Mouse (Mus musculus) stomach, postnatal 0 days (tissue): ENCODE measurements around the gene Esrrg. TPM values are rescaled to one million over a fixed set of nuclear protein-coding genes. Genes with fewer than 3 reads are reported as not detected.

ENCODE experiments used
- ATAC-seq: fragments of 200-750 bp; cut with Nextera tagmentation; 2 replicates; pipeline ENCODE4 v1.8.0; 2017; ENCODE audit not compliant: low FRiP score, low TSS enrichment
- DNase-seq: peaks from one replicate; pipeline ENCODE4 v3.0.0-alpha.2; 2016; ENCODE audit warnings: low spot score
- H3K27ac ChIP-seq: fragments of 300-500 bp; sonication (generic); replicated peaks from 2 replicates; pipeline ENCODE4 v1.5.1; 2014; ENCODE audit warnings: mild to moderate bottlenecking, control low read depth
- H3K27me3 ChIP-seq: fragments of 300-500 bp; sonication (generic); 2 replicates; pipeline ENCODE4 v1.6.1; 2014; ENCODE audit warnings: low read length; ENCODE audit not compliant: control insufficient read depth, insufficient read depth
- H3K36me3 ChIP-seq: fragments of 300-500 bp; sonication (generic); 2 replicates; pipeline ENCODE4 v1.6.1; 2014; ENCODE audit warnings: low read length, mixed read lengths; ENCODE audit not compliant: control insufficient read depth, insufficient read depth
- H3K4me1 ChIP-seq: fragments of 300-500 bp; sonication (generic); replicated peaks from 2 replicates; pipeline ENCODE4 v1.6.1; 2014; ENCODE audit warnings: antibody characterized with exemption; ENCODE audit not compliant: control insufficient read depth, insufficient read depth
- H3K4me2 ChIP-seq: fragments of 300-500 bp; sonication (generic); replicated peaks from 2 replicates; pipeline ENCODE4 v1.6.1; 2014; ENCODE audit warnings: low read depth, mild to moderate bottlenecking, control low read depth, moderate library complexity
- H3K4me3 ChIP-seq: fragments of 300-500 bp; sonication (generic); 2 replicates; pipeline ENCODE4 v1.5.1; 2014; ENCODE audit warnings: low read depth, low read length, control low read depth
- H3K9ac ChIP-seq: fragments of 300-500 bp; sonication (generic); 2 replicates; pipeline ENCODE4 v1.6.1; 2014; ENCODE audit warnings: mild to moderate bottlenecking, low read length, control low read depth, mixed read lengths
- H3K9me3 ChIP-seq: fragments of 300-500 bp; sonication (generic); 2 replicates; pipeline ENCODE4 v1.6.1; 2016; ENCODE audit warnings: low read length; ENCODE audit not compliant: control insufficient read depth
- CTCF ChIP-seq: IDR thresholded peaks from 2 replicates; pipeline ENCODE4 v1.5.1; 2016; ENCODE audit warnings: antibody characterized with exemption, low read depth, mild to moderate bottlenecking, moderate library complexity
- EP300 ChIP-seq: optimal IDR thresholded peaks from 2 replicates; pipeline ENCODE3; 2016; ENCODE audit warnings: antibody characterized with exemption
- whole genome bisulfite sequencing: fragments of 180-500 bp; shearing (Covaris S2); extraction: QIAGEN DNeasy Blood & Tissue Kit; methylation state at CpG from one replicate; pipeline ENCODE4 v1.1.7; 2014; 5-methylcytosine and 5-hydroxymethylcytosine counted together
- polyA plus RNA-seq: library from polyadenylated mRNA; unstranded; fragments of >200 nt; fragmentation: Nextera tagmentation; extraction: Ambion mirVana; gene quantifications from 2 replicates; pipeline ENCODE4 v1.2.1, GENCODE M21; 2015

The Esrrg gene
- polyA plus RNA-seq, 1 experiment from 2014 or later = 7.4 TPM

GRCm38 (mm10) chr1:187808391-187808922 lies 199.9 kb downstream of the Esrrg start:
- DNase-seq = no peak
- 82% methylated on average over 5 of the region's 5 CpGs for WGBS
- Histone ChIP-seq H3K27ac (no peak overlapping the region), H3K4me1 (no peaks in the 10 kb centered on the region), H3K36me3 (no peaks in the 10 kb centered on the region), H3K9ac (no peak overlapping the region), H3K27me3 (no peaks in the 10 kb centered on the region), H3K4me3 (no peak overlapping the region), H3K9me3 (no peaks in the 10 kb centered on the region), H3K4me2 (no peak overlapping the region)
- TF ChIP-seq CTCF (no peak), EP300 (no peak)
- no peak for ATAC-seq

GRCm38 (mm10) chr1:187809546-187809945 lies 201.0 kb downstream of the Esrrg start:
- no peak for DNase-seq
- Histone ChIP-seq H3K9ac (no peak overlapping the region), H3K27me3 (no peaks in the 10 kb centered on the region), H3K36me3 (no peaks in the 10 kb centered on the region), H3K9me3 (no peaks in the 10 kb centered on the region), H3K27ac (no peak overlapping the region), H3K4me3 (no peak overlapping the region), H3K4me2 (no peak overlapping the region), H3K4me1 (no peaks in the 10 kb centered on the region)
- no peak for ATAC-seq
- WGBS = 83% methylated on average over 3 of the region's 3 CpGs
- no peak for TF ChIP-seq CTCF
- no peak for TF ChIP-seq EP300

- H3K4me1 ChIP-seq = no peaks in the 10 kb centered on the region
- no peaks in the 10 kb centered on the region for H3K36me3 ChIP-seq
- ATAC-seq (no peak), DNase-seq (no peak)
- TF ChIP-seq CTCF (no peak), EP300 (no peak)
- 90% methylated on average over 5 of the region's 5 CpGs for WGBS
- H3K9ac ChIP-seq = no peak overlapping the region
- H3K4me3 ChIP-seq = no peak overlapping the region
- H3K27me3 ChIP-seq = no peaks in the 10 kb centered on the region
- no peaks in the 10 kb centered on the region for H3K9me3 ChIP-seq
- no peak overlapping the region for H3K27ac ChIP-seq
- H3K4me2 ChIP-seq = no peak overlapping the region
Observed at GRCm38 (mm10) chr1:187819406-187819805, 210.8 kb downstream of the Esrrg start.

- Histone ChIP-seq H3K4me3 (no peak overlapping the region), H3K36me3 (no peaks in the 10 kb centered on the region), H3K9ac (no peak overlapping the region), H3K4me1 (no peaks in the 10 kb centered on the region), H3K27ac (no peak overlapping the region), H3K4me2 (no peak overlapping the region), H3K9me3 (no peaks in the 10 kb centered on the region), H3K27me3 (no peaks in the 10 kb centered on the region)
- TF ChIP-seq CTCF (no peak), EP300 (no peak)
- DNase-seq (no peak), ATAC-seq (no peak)
- 65% methylated on average over 13 of the region's 13 CpGs for WGBS
Observed at GRCm38 (mm10) chr1:187821368-187821811, 212.8 kb downstream of the Esrrg start.

GRCm38 (mm10) chr1:187823351-187823750 lies 214.8 kb downstream of the Esrrg start:
- Histone ChIP-seq H3K9me3 (no peaks in the 10 kb centered on the region), H3K4me3 (no peak overlapping the region), H3K27me3 (no peaks in the 10 kb centered on the region), H3K4me2 (no peak overlapping the region), H3K27ac (no peak overlapping the region), H3K36me3 (no peaks in the 10 kb centered on the region), H3K9ac (no peak overlapping the region), H3K4me1 (no peaks in the 10 kb centered on the region)
- ATAC-seq (no peak), DNase-seq (no peak)
- no peak for TF ChIP-seq EP300
- no peak for TF ChIP-seq CTCF
- 60% methylated on average over 5 of the region's 5 CpGs for WGBS

GRCm38 (mm10) chr1:187825421-187826097 lies 217.0 kb downstream of the Esrrg start:
- no peaks in the 10 kb centered on the region for H3K9me3 ChIP-seq
- no peak overlapping the region for H3K27ac ChIP-seq
- H3K27me3 ChIP-seq = no peaks in the 10 kb centered on the region
- DNase-seq = no peak
- ATAC-seq = no peak
- H3K4me2 ChIP-seq = no peak overlapping the region
- 76% methylated on average over 9 of the region's 9 CpGs for WGBS
- no peak overlapping the region for H3K9ac ChIP-seq
- no peaks in the 10 kb centered on the region for H3K4me1 ChIP-seq
- no peak overlapping the region for H3K4me3 ChIP-seq
- H3K36me3 ChIP-seq = no peaks in the 10 kb centered on the region
- no peak for TF ChIP-seq EP300
- no peak for TF ChIP-seq CTCF
